Mouse (Mus musculus) bone marrow macrophage, adult 2 months (primary cell): ENCODE results near the gene Vipas39.

Source experiments
- CTCF ChIP-seq: IDR thresholded peaks from 2 replicates; pipeline ENCODE4 v1.5.1; 2012; ENCODE audit warnings: low read depth, mild to moderate bottlenecking, low read length, moderate library complexity
- POLR2A ChIP-seq: IDR thresholded peaks from 2 replicates; pipeline ENCODE4 v1.6.1; 2012; ENCODE audit warnings: mild to moderate bottlenecking, low read depth, low read length, borderline replicate concordance

DNA sequence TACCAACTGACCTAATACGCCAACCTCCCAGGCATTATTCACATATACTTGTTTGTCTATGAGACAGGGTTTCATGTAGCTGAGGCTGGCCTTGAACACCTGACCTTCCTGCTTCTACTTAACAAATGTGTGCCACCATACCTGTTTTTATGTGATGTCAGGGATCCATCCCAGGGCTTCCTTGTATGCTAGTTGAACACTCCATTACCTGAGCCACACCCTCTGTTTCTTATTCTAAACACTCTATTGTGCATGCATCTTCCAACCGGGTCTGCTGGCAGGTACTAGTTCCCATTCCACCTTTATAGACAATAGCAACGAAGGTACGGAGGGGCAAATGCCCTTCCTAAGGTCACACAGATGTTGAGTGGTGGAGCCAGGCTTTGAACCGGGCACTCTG is 23.0 kb upstream of the Vipas39 start:
- no peak for TF ChIP-seq CTCF
- no peak for TF ChIP-seq POLR2A
